Comparison of ENCODE assay signal across 22 mouse cellular contexts in genomic region chr10:29414361-29414760, GRCm38 (mm10). TPM values are rescaled to one million over a fixed set of nuclear protein-coding genes. Genes with fewer than 3 reads are reported as not detected.
A peak's percentile ranks its signal among the peaks of the same experiment; 100 is the strongest.
DNase-seq lines count a peak whose midpoint lies in the region; ATAC-seq and TF ChIP-seq lines count a peak whose summit lies in the region.
"Had no signal": no experiment of that assay in that cellular context is flagged by ENCODE, and none has a peak within 500 bp of the region (broad histone marks: within the 10 kb centered on the region; RNA-seq: fewer than 3 reads in every experiment).

No protein-coding gene starts in this region.

- H3K4me3 ChIP-seq in lung, postnatal 0 days (ENCODE audit: low read depth, low read length): no peak overlapping the region
- H3K4me3 ChIP-seq: embryonic facial prominence, embryonic 13.5 days; forebrain, embryonic 13.5 days; hindbrain, embryonic 12.5 days; layer of hippocampus, adult 2 months; limb, embryonic 10.5 days; midbrain, embryonic 10.5 days; stomach, embryonic 15.5 days had no signal

- H3K36me3 ChIP-seq in lung, postnatal 0 days (ENCODE audit: insufficient read depth, low read length): no peaks in the 10 kb centered on the region
- H3K36me3 ChIP-seq: embryonic facial prominence, embryonic 13.5 days; hindbrain, embryonic 12.5 days; limb, embryonic 10.5 days; midbrain, embryonic 10.5 days; stomach, embryonic 15.5 days had no signal

- DNase-seq in adrenal gland, postnatal 10 days: peak; percentile 43
- DNase-seq in adrenal gland, adult 18-20 months (ENCODE audit: low spot score in 2 of 2): no peak
- DNase-seq in heart, adult 8-10 months (ENCODE audit: low spot score): peak; percentile 27
- no peak for DNase-seq in heart, postnatal 4 days
- DNase-seq in gastrocnemius, postnatal 10 days: peak; percentile 4
- no peak for DNase-seq in cerebellum, adult 18-20 months
- no peak for DNase-seq in lung, postnatal 0 days (ENCODE audit: low spot score)
- DNase-seq: cerebellum, adult 9-11 months; kidney, postnatal 25 days; liver, postnatal 0 days; lung, postnatal 10 days; thymus, adult 2 months; thymus, postnatal 4 days had no signal

- 56% methylated on average over 2 of the region's 2 CpGs for WGBS in lung, postnatal 0 days

- no peaks in the 10 kb centered on the region for H3K4me1 ChIP-seq in lung, postnatal 0 days (ENCODE audit: insufficient read depth, low read depth, low read length)
- H3K4me1 ChIP-seq: embryonic facial prominence, embryonic 13.5 days; forebrain, embryonic 13.5 days; hindbrain, embryonic 12.5 days; limb, embryonic 10.5 days; midbrain, embryonic 10.5 days; stomach, embryonic 15.5 days had no signal

- H3K27me3 ChIP-seq in lung, postnatal 0 days (replicated peaks; ENCODE audit: insufficient read depth, low read length): no peaks in the 10 kb centered on the region
- H3K27me3 ChIP-seq: embryonic facial prominence, embryonic 13.5 days; forebrain, embryonic 13.5 days; hindbrain, embryonic 12.5 days; stomach, embryonic 15.5 days had no signal

- no peak for ATAC-seq in lung, postnatal 0 days
- ATAC-seq: CD4-positive, CD25-positive, alpha-beta regulatory T cell, adult 4 months; forebrain, embryonic 13.5 days; intestine, postnatal 0 days; liver, postnatal 0 days had no signal

- H3K4me2 ChIP-seq in lung, postnatal 0 days (replicated peaks; ENCODE audit: low read depth, low read length): no peak overlapping the region
- H3K4me2 ChIP-seq: embryonic facial prominence, embryonic 13.5 days; forebrain, embryonic 13.5 days; hindbrain, embryonic 12.5 days; stomach, embryonic 15.5 days had no signal

- no peak overlapping the region for H3K27ac ChIP-seq in lung, postnatal 0 days (ENCODE audit: low read length)
- H3K27ac ChIP-seq: embryonic facial prominence, embryonic 13.5 days; forebrain, embryonic 13.5 days; hindbrain, embryonic 12.5 days; layer of hippocampus, adult 2 months; limb, embryonic 10.5 days; midbrain, embryonic 10.5 days; stomach, embryonic 15.5 days had no signal

- TF ChIP-seq EP300 in lung, postnatal 0 days (IDR thresholded peaks at IDR 0.05): no peak

- H3K9me3 ChIP-seq in lung, postnatal 0 days (ENCODE audit: low read length): no peaks in the 10 kb centered on the region
- H3K9me3 ChIP-seq: embryonic facial prominence, embryonic 13.5 days; forebrain, embryonic 13.5 days; hindbrain, embryonic 12.5 days; limb, embryonic 10.5 days; midbrain, embryonic 10.5 days; stomach, embryonic 15.5 days had no signal

- no peak for TF ChIP-seq CTCF in lung, postnatal 0 days (IDR thresholded peaks at IDR 0.05)

- H3K9ac ChIP-seq in lung, postnatal 0 days (replicated peaks; ENCODE audit: low read depth): no peak overlapping the region
- H3K9ac ChIP-seq: embryonic facial prominence, embryonic 13.5 days; forebrain, embryonic 13.5 days; hindbrain, embryonic 12.5 days; liver, postnatal 0 days; stomach, embryonic 15.5 days had no signal

RNA-seq across cellular contexts. Expression of gene Rnf146, which starts 52.1 kb away (rescaled TPM):
- 10 to 100 TPM; 38.3 to 49.6 TPM for total RNA-seq in adrenal gland, postnatal 10 days (2021)
- 10 to 100 TPM; 46.6 to 58.6 TPM for total RNA-seq in adrenal gland, adult 18-20 months (2021)
- 10 to 100 TPM; 51.1 to 55.8 (median 53.2) TPM for total RNA-seq in heart, adult 8-10 months (2022)
- total RNA-seq in heart, postnatal 4 days (2021): 10 to 100 TPM; 46.2 to 54.7 TPM
- 10 to 100 TPM; 47.1 to 49.4 TPM for total RNA-seq in gastrocnemius, postnatal 10 days (2021)
- 43.0 and 44.8 TPM in 2 replicates for polyA plus RNA-seq in lung, postnatal 0 days (2015; fragmentation: Nextera tagmentation; extraction: Ambion mirVana)

Comparison
In these comparisons a context has a peak if more than half of its experiments do, and no peak if none do; other contexts are left out.
1. DNase-seq: peak in adrenal gland, postnatal 10 days (single experiment), heart, adult 8-10 months (single experiment) and gastrocnemius, postnatal 10 days (single experiment); none in adrenal gland, adult 18-20 months (0 of 2), heart, postnatal 4 days (single experiment), cerebellum, adult 18-20 months (0 of 2) and lung, postnatal 0 days (single experiment).